Mouse (Mus musculus) neural tube, embryonic 10.5 days (tissue): Measurements from ENCODE around the gene Tgm7.

Experiments used
- DNase-seq: peaks from one replicate; pipeline ENCODE4 v3.0.0-alpha.2; 2017; ENCODE audit warnings: low spot score; ENCODE audit errors: extremely low spot score

The Tgm7 gene

GRCm38 (mm10) chr2:121074747-121075146 is 34.8 kb downstream of the Tgm7 start:
- DNase-seq = no peak

GRCm38 (mm10) chr2:121071871-121072270 is 37.7 kb downstream of the Tgm7 start:
- no peak for DNase-seq

- DNase-seq = no peak
Measured at GRCm38 (mm10) chr2:121069506-121069905, 40.1 kb downstream of the Tgm7 start.

- no peak for DNase-seq
Measured at GRCm38 (mm10) chr2:121067116-121067515, 42.5 kb downstream of the Tgm7 start.

- no peak for DNase-seq
Measured at GRCm38 (mm10) chr2:121061315-121061714, 48.3 kb downstream of the Tgm7 start.

GRCm38 (mm10) chr2:121057997-121058396 is 51.6 kb downstream of the Tgm7 start:
- no peak for DNase-seq

- DNase-seq = no peak
Measured at GRCm38 (mm10) chr2:121055915-121056314, 53.7 kb downstream of the Tgm7 start.

GRCm38 (mm10) chr2:121054060-121054459 is 55.5 kb downstream of the Tgm7 start:
- DNase-seq = no peak

- no peak for DNase-seq
Measured at GRCm38 (mm10) chr2:121052176-121052575, 57.4 kb downstream of the Tgm7 start.

- no peak for DNase-seq
Measured at GRCm38 (mm10) chr2:121045653-121046052, 63.9 kb downstream of the Tgm7 start.
